Mouse (Mus musculus): ENCODE data around the gene Vps8. TPM values are rescaled to one million over a fixed set of nuclear protein-coding genes. Genes with fewer than 3 reads are reported as not detected.

Gene Vps8
- polyA plus RNA-seq, 1 experiment from 2014 or later: 39.6 TPM

GRCm38 (mm10) chr16:21478376-21478775 is 55.5 kb downstream of the Vps8 start:
- WGBS: 93% methylated on average over 9 of the region's 9 CpGs

GRCm38 (mm10) chr16:21483803-21484202 is 60.9 kb downstream of the Vps8 start:
- Histone ChIP-seq H3K4me3 (replicated peaks; ENCODE audit: low read length) (no peak overlapping the region), H3K27me3 (replicated peaks; ENCODE audit: control insufficient read depth, insufficient read depth, low read length) (no peaks in the 10 kb centered on the region), H3K9ac (replicated peaks; ENCODE audit: low read depth, low read length) (no peak overlapping the region), H3K4me2 (ENCODE audit: low read length) (no peak overlapping the region), H3K27ac (ENCODE audit: low read length) (no peak overlapping the region), H3K36me3 (ENCODE audit: control insufficient read depth, insufficient read depth) (no peaks in the 10 kb centered on the region), H3K9me3 (ENCODE audit: control insufficient read depth, low read length) (no peaks in the 10 kb centered on the region), H3K4me1 (replicated peaks; ENCODE audit: control insufficient read depth, insufficient read depth, low read length) (no peaks in the 10 kb centered on the region)
- ATAC-seq: no peak
- WGBS: 92% methylated on average over 5 of the region's 5 CpGs

More at GRCm38 (mm10) chr16:21478376-21478775, 55.5 kb downstream of the Vps8 start:
- H3K4me3 ChIP-seq (replicated peaks; ENCODE audit: low read length): no peak overlapping the region
- no peaks in the 10 kb centered on the region for H3K27me3 ChIP-seq (replicated peaks; ENCODE audit: control insufficient read depth, insufficient read depth, low read length)
- no peaks in the 10 kb centered on the region for H3K4me1 ChIP-seq (replicated peaks; ENCODE audit: control insufficient read depth, insufficient read depth, low read length)
- H3K27ac ChIP-seq (ENCODE audit: low read length): no peak overlapping the region
- peaks cover 14% of the 10 kb centered on the region for H3K36me3 ChIP-seq (ENCODE audit: control insufficient read depth, insufficient read depth)
- H3K4me2 ChIP-seq (ENCODE audit: low read length): no peak overlapping the region
- no peak for ATAC-seq
- H3K9me3 ChIP-seq (ENCODE audit: control insufficient read depth, low read length): no peaks in the 10 kb centered on the region
- no peak overlapping the region for H3K9ac ChIP-seq (replicated peaks; ENCODE audit: low read depth, low read length)

GRCm38 (mm10) chr16:21485716-21486115 is 62.8 kb downstream of the Vps8 start:
- no peaks in the 10 kb centered on the region for H3K27me3 ChIP-seq (replicated peaks; ENCODE audit: control insufficient read depth, insufficient read depth, low read length)
- no peak overlapping the region for H3K4me2 ChIP-seq (ENCODE audit: low read length)
- ATAC-seq: no peak

GRCm38 (mm10) chr16:21488413-21488812 is 65.5 kb downstream of the Vps8 start:
- no peak overlapping the region for H3K9ac ChIP-seq (replicated peaks; ENCODE audit: low read depth, low read length)
- no peaks in the 10 kb centered on the region for H3K4me1 ChIP-seq (replicated peaks; ENCODE audit: control insufficient read depth, insufficient read depth, low read length)
- H3K4me3 ChIP-seq (replicated peaks; ENCODE audit: low read length): no peak overlapping the region
- H3K4me2 ChIP-seq (ENCODE audit: low read length): no peak overlapping the region
- no peaks in the 10 kb centered on the region for H3K27me3 ChIP-seq (replicated peaks; ENCODE audit: control insufficient read depth, insufficient read depth, low read length)
- 48% methylated on average over 4 of the region's 4 CpGs for WGBS
- peak; percentile 57; the same call in 1 of the 2 replicates for ATAC-seq
- H3K27ac ChIP-seq (ENCODE audit: low read length): no peak overlapping the region
- no peaks in the 10 kb centered on the region for H3K9me3 ChIP-seq (ENCODE audit: control insufficient read depth, low read length)
- H3K36me3 ChIP-seq (ENCODE audit: control insufficient read depth, insufficient read depth): no peaks in the 10 kb centered on the region

More at GRCm38 (mm10) chr16:21485716-21486115, 62.8 kb downstream of the Vps8 start:
- Histone ChIP-seq H3K27ac (ENCODE audit: low read length) (no peak overlapping the region), H3K4me1 (replicated peaks; ENCODE audit: control insufficient read depth, insufficient read depth, low read length) (no peaks in the 10 kb centered on the region), H3K9me3 (ENCODE audit: control insufficient read depth, low read length) (no peaks in the 10 kb centered on the region), H3K36me3 (ENCODE audit: control insufficient read depth, insufficient read depth) (no peaks in the 10 kb centered on the region), H3K9ac (replicated peaks; ENCODE audit: low read depth, low read length) (no peak overlapping the region), H3K4me3 (replicated peaks; ENCODE audit: low read length) (no peak overlapping the region)
- WGBS: 61% methylated on average over 5 of the region's 5 CpGs

GRCm38 (mm10) chr16:21492346-21492745 is 69.4 kb downstream of the Vps8 start:
- Histone ChIP-seq H3K9ac (replicated peaks; ENCODE audit: low read depth, low read length) (no peak overlapping the region), H3K4me3 (replicated peaks; ENCODE audit: low read length) (no peak overlapping the region), H3K27me3 (replicated peaks; ENCODE audit: control insufficient read depth, insufficient read depth, low read length) (no peaks in the 10 kb centered on the region), H3K9me3 (ENCODE audit: control insufficient read depth, low read length) (no peaks in the 10 kb centered on the region), H3K27ac (ENCODE audit: low read length) (no peak overlapping the region), H3K4me2 (ENCODE audit: low read length) (no peak overlapping the region), H3K36me3 (ENCODE audit: control insufficient read depth, insufficient read depth) (no peaks in the 10 kb centered on the region), H3K4me1 (replicated peaks; ENCODE audit: control insufficient read depth, insufficient read depth, low read length) (no peaks in the 10 kb centered on the region)
- 77% methylated on average over 5 of the region's 5 CpGs for WGBS
- no peak for ATAC-seq

- no peak overlapping the region for H3K9ac ChIP-seq (replicated peaks; ENCODE audit: low read depth, low read length)
- 26% methylated on average over 2 of the region's 2 CpGs for WGBS
- ATAC-seq: no peak
These were observed 70.0 kb downstream of the Vps8 start for GRCm38 (mm10) chr16:21492894-21493293.

GRCm38 (mm10) chr16:21494681-21495080 is 71.8 kb downstream of the Vps8 start:
- Histone ChIP-seq H3K4me2 (ENCODE audit: low read length) (no peak overlapping the region), H3K9me3 (ENCODE audit: control insufficient read depth, low read length) (no peaks in the 10 kb centered on the region), H3K27me3 (replicated peaks; ENCODE audit: control insufficient read depth, insufficient read depth, low read length) (no peaks in the 10 kb centered on the region), H3K9ac (replicated peaks; ENCODE audit: low read depth, low read length) (no peak overlapping the region), H3K4me1 (replicated peaks; ENCODE audit: control insufficient read depth, insufficient read depth, low read length) (no peaks in the 10 kb centered on the region), H3K4me3 (replicated peaks; ENCODE audit: low read length) (no peak overlapping the region), H3K36me3 (ENCODE audit: control insufficient read depth, insufficient read depth) (no peaks in the 10 kb centered on the region), H3K27ac (ENCODE audit: low read length) (no peak overlapping the region)
- WGBS: 91% methylated on average over 6 of the region's 6 CpGs
- no peak for ATAC-seq

More at GRCm38 (mm10) chr16:21492894-21493293, 70.0 kb downstream of the Vps8 start:
- Histone ChIP-seq H3K4me2 (ENCODE audit: low read length) (no peak overlapping the region), H3K4me3 (replicated peaks; ENCODE audit: low read length) (no peak overlapping the region), H3K9me3 (ENCODE audit: control insufficient read depth, low read length) (no peaks in the 10 kb centered on the region), H3K4me1 (replicated peaks; ENCODE audit: control insufficient read depth, insufficient read depth, low read length) (no peaks in the 10 kb centered on the region), H3K27ac (ENCODE audit: low read length) (no peak overlapping the region), H3K27me3 (replicated peaks; ENCODE audit: control insufficient read depth, insufficient read depth, low read length) (no peaks in the 10 kb centered on the region), H3K36me3 (ENCODE audit: control insufficient read depth, insufficient read depth) (no peaks in the 10 kb centered on the region)

GRCm38 (mm10) chr16:21496799-21497198 is 73.9 kb downstream of the Vps8 start:
- no peaks in the 10 kb centered on the region for H3K9me3 ChIP-seq (ENCODE audit: control insufficient read depth, low read length)

GRCm38 (mm10) chr16:21497627-21498026 is 74.7 kb downstream of the Vps8 start:
- Histone ChIP-seq H3K36me3 (ENCODE audit: control insufficient read depth, insufficient read depth) (no peaks in the 10 kb centered on the region), H3K9ac (replicated peaks; ENCODE audit: low read depth, low read length) (no peak overlapping the region), H3K4me2 (ENCODE audit: low read length) (no peak overlapping the region), H3K4me1 (replicated peaks; ENCODE audit: control insufficient read depth, insufficient read depth, low read length) (no peaks in the 10 kb centered on the region), H3K27me3 (replicated peaks; ENCODE audit: control insufficient read depth, insufficient read depth, low read length) (no peaks in the 10 kb centered on the region), H3K27ac (ENCODE audit: low read length) (no peak overlapping the region), H3K9me3 (ENCODE audit: control insufficient read depth, low read length) (no peaks in the 10 kb centered on the region), H3K4me3 (replicated peaks; ENCODE audit: low read length) (no peak overlapping the region)
- ATAC-seq: no peak
- WGBS: 76% methylated on average over 3 of the region's 3 CpGs

More at GRCm38 (mm10) chr16:21496799-21497198, 73.9 kb downstream of the Vps8 start:
- no peaks in the 10 kb centered on the region for H3K27me3 ChIP-seq (replicated peaks; ENCODE audit: control insufficient read depth, insufficient read depth, low read length)
- ATAC-seq: no peak
- H3K4me2 ChIP-seq (ENCODE audit: low read length): no peak overlapping the region
- H3K4me3 ChIP-seq (replicated peaks; ENCODE audit: low read length): no peak overlapping the region
- H3K27ac ChIP-seq (ENCODE audit: low read length): no peak overlapping the region
- 86% methylated on average over 9 of the region's 9 CpGs for WGBS
- no peaks in the 10 kb centered on the region for H3K4me1 ChIP-seq (replicated peaks; ENCODE audit: control insufficient read depth, insufficient read depth, low read length)
- H3K9ac ChIP-seq (replicated peaks; ENCODE audit: low read depth, low read length): no peak overlapping the region
- H3K36me3 ChIP-seq (ENCODE audit: control insufficient read depth, insufficient read depth): no peaks in the 10 kb centered on the region

GRCm38 (mm10) chr16:21498984-21499383 is 76.1 kb downstream of the Vps8 start:
- Histone ChIP-seq H3K9me3 (ENCODE audit: control insufficient read depth, low read length) (no peaks in the 10 kb centered on the region), H3K4me3 (replicated peaks; ENCODE audit: low read length) (no peak overlapping the region), H3K4me1 (replicated peaks; ENCODE audit: control insufficient read depth, insufficient read depth, low read length) (no peaks in the 10 kb centered on the region), H3K9ac (replicated peaks; ENCODE audit: low read depth, low read length) (no peak overlapping the region), H3K27ac (ENCODE audit: low read length) (no peak overlapping the region), H3K27me3 (replicated peaks; ENCODE audit: control insufficient read depth, insufficient read depth, low read length) (no peaks in the 10 kb centered on the region), H3K4me2 (ENCODE audit: low read length) (no peak overlapping the region), H3K36me3 (ENCODE audit: control insufficient read depth, insufficient read depth) (no peaks in the 10 kb centered on the region)
- ATAC-seq: no peak
- WGBS: 90% methylated on average over 4 of the region's 4 CpGs
